Mouse (Mus musculus): Measurements from ENCODE around the gene Zfp819. TPM values are rescaled to one million over a fixed set of nuclear protein-coding genes. Genes with fewer than 3 reads are reported as not detected.
"Not testable (repeated sequence)": the region's sequence is repeated elsewhere in the genome, so short reads cannot be mapped to it uniquely, and the experiment has no call there.

Gene Zfp819
- polyA plus RNA-seq, 1 experiment from 2014 or later: 1.1 TPM

DNA sequence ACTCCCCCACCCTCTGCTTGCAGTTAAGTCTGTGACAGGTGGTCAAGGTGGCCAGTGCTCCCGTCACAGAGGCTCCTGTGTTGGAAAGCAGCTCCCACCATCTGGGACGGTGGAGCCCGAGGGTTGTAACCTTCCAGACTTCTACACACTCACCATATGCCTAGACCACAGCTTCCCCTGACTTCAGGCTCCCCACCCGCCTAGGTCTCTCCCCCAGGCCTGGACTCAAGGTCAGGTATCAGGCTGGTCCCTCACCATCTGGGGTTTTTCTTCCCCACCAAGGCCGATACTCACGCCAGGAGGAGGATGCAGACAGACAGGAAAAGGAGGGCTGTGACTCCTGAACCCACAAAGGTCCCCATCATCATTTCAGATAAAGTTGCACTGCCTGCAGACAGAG lies 49.3 kb downstream of the Zfp819 start:
- Histone ChIP-seq H3K9me3 (0 out of 2 replicates have a peak, but pooled peaks cover 7% of the 10 kb centered on the region), H3K27ac (no peak overlapping the region), H3K4me1 (replicated peaks) (no peaks in the 10 kb centered on the region), H3K27me3 (ENCODE audit: insufficient read depth, poor library complexity, severe bottlenecking) (no peaks in the 10 kb centered on the region), H3K36me3 (no peaks in the 10 kb centered on the region), H3K4me3 (no peak overlapping the region)
- no peak for DNase-seq (ENCODE audit: low spot score)
- WGBS: 75% methylated on average over 6 of the region's 6 CpGs

DNA sequence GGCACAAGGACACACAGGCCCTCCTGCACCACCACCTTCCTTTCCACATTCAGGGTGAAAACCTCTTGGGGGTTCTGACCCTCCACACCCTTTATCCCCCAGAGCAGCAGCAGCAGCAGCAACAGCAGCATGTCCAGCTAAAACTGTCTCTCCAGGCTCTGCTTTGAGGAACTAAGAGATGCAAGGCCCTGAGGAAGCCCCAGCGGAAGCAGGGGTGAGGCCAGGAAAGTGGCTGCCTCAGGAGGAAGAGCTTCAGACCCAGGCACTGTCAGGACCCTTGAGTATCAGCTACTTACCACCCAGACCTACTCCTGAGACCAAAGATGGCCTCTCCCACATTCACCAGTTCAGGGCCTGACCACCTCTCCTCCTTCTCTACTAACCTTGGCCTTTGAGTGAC lies 53.0 kb downstream of the Zfp819 start, which contains the start of gene Siglece:
Gene Siglece, minus strand, starts transcription at position 160 of the 400 bp plus-strand sequence.
- Histone ChIP-seq H3K27me3 (ENCODE audit: insufficient read depth, poor library complexity, severe bottlenecking) (no peaks in the 10 kb centered on the region), H3K36me3 (no peaks in the 10 kb centered on the region), H3K4me1 (replicated peaks) (no peaks in the 10 kb centered on the region), H3K9me3 (no peaks in the 10 kb centered on the region), H3K27ac (no peak within 1 kb of the TSS), H3K4me3 (no peak within 1 kb of the TSS)
- 77% methylated on average over 1 of the region's 1 CpGs for WGBS
- DNase-seq (ENCODE audit: low spot score): no peak

DNA sequence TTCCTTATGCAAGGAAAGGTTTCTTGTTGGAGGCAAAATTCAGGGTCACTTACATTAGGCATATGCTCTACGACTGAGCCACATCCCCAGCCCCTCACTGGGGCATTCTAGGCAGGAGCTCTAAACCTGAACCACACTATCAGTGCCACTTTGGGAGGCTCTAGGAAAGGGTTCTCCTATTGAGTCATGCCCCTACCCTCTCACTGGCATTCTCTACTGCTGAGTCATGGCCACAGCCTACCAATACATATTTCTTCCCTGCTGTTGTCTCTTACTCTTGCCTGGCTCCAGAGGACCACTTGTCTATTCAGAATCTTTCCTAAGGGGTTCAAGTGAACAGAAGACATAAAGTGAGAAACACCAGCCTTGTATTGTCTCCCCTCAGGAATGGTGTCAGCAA lies 55.8 kb downstream of the Zfp819 start:
- Histone ChIP-seq H3K36me3 (no peaks in the 10 kb centered on the region), H3K27me3 (ENCODE audit: insufficient read depth, poor library complexity, severe bottlenecking) (no peaks in the 10 kb centered on the region), H3K27ac (no peak overlapping the region), H3K4me3 (no peak overlapping the region), H3K4me1 (replicated peaks) (no peaks in the 10 kb centered on the region), H3K9me3 (no peaks in the 10 kb centered on the region)
- DNase-seq (ENCODE audit: low spot score): no peak
- WGBS: 85% methylated on average over 1 of the region's 1 CpGs

DNA sequence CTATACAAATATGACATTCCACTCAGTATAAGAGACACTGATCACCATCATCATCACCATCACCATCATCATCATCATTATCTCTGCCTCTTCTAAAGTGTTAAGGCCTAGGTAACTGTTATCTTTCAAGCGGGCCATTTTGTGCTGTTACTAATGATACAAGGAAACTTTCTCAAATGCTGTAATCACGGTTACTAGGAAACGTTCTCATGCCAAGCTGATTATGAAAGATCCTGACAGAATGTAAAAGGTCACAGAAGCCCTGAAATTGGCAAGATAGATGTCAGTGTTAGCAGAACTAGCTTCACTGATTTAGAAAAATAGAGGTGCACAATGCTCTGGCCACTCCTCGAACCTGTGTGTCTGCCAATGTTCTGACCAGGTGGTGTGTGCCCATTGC lies 60.3 kb downstream of the Zfp819 start:
- H3K27me3 ChIP-seq (ENCODE audit: insufficient read depth, poor library complexity, severe bottlenecking): not testable (repeated sequence)

More for the DNA sequence above, 60.3 kb downstream of the Zfp819 start:
- not testable (repeated sequence) for DNase-seq (ENCODE audit: low spot score); H3K9me3 ChIP-seq; H3K4me1 ChIP-seq (replicated peaks); H3K27ac ChIP-seq; H3K36me3 ChIP-seq; H3K4me3 ChIP-seq
- 84% methylated on average over 4 of the region's 4 CpGs for WGBS

Other genes with a start within 250 kb of the Zfp819 start
- 0.14 and 0.17 TPM in 2 replicates for gene Siglecg, start 199.0 kb upstream of the Zfp819 start, polyA plus RNA-seq (2016; fragmentation: Nextera tagmentation; extraction: Ambion mirVana)
- not detected in 2 replicates for gene Lim2, start 179.5 kb upstream of the Zfp819 start, polyA plus RNA-seq (2016; fragmentation: Nextera tagmentation; extraction: Ambion mirVana)
- not detected in 2 replicates for gene Nkg7, start 170.1 kb upstream of the Zfp819 start, polyA plus RNA-seq (2016; fragmentation: Nextera tagmentation; extraction: Ambion mirVana)
- gene Cldnd2, start 166.4 kb upstream of the Zfp819 start, polyA plus RNA-seq (2016; fragmentation: Nextera tagmentation; extraction: Ambion mirVana): not detected in 2 replicates
- 226 and 249 TPM in 2 replicates for gene Etfb, start 163.1 kb upstream of the Zfp819 start, polyA plus RNA-seq (2016; fragmentation: Nextera tagmentation; extraction: Ambion mirVana)
- gene Gm45233, start 163.0 kb upstream of the Zfp819 start, polyA plus RNA-seq (2016; fragmentation: Nextera tagmentation; extraction: Ambion mirVana): 0.47 and 0.51 TPM in 2 replicates
- 1.5 and 3.8 TPM in 2 replicates for gene Vsig10l, start 144.0 kb upstream of the Zfp819 start, polyA plus RNA-seq (2016; fragmentation: Nextera tagmentation; extraction: Ambion mirVana)
- 0.80 and 2.2 TPM in 2 replicates for gene Iglon5, start 117.1 kb upstream of the Zfp819 start, polyA plus RNA-seq (2016; fragmentation: Nextera tagmentation; extraction: Ambion mirVana)
- gene 4931406B18Rik, start 101.2 kb upstream of the Zfp819 start, polyA plus RNA-seq (2016; fragmentation: Nextera tagmentation; extraction: Ambion mirVana): not detected in 2 replicates
- 0.61 and 1.2 TPM in 2 replicates for gene Cd33, start 62.7 kb upstream of the Zfp819 start, polyA plus RNA-seq (2016; fragmentation: Nextera tagmentation; extraction: Ambion mirVana)
- gene Zfp658, start 44.9 kb upstream of the Zfp819 start, polyA plus RNA-seq (2016; fragmentation: Nextera tagmentation; extraction: Ambion mirVana): 5.4 and 6.1 TPM in 2 replicates
- gene Zfp719, start 27.6 kb upstream of the Zfp819 start, polyA plus RNA-seq (2016; fragmentation: Nextera tagmentation; extraction: Ambion mirVana): 12.7 and 15.7 TPM in 2 replicates
- not detected in 2 replicates for gene Ceacam18, start 27.5 kb downstream of the Zfp819 start, polyA plus RNA-seq (2016; fragmentation: Nextera tagmentation; extraction: Ambion mirVana)
- 0.36 and 0.52 TPM in 2 replicates for gene Siglece, start 53.0 kb downstream of the Zfp819 start, polyA plus RNA-seq (2016; fragmentation: Nextera tagmentation; extraction: Ambion mirVana)
- gene Ctu1, start 64.8 kb downstream of the Zfp819 start, polyA plus RNA-seq (2016; fragmentation: Nextera tagmentation; extraction: Ambion mirVana): 17.5 and 19.1 TPM in 2 replicates
- gene Klk14, start 83.2 kb downstream of the Zfp819 start, polyA plus RNA-seq (2016; fragmentation: Nextera tagmentation; extraction: Ambion mirVana): not detected in 2 replicates
- 0.24 and 0.31 TPM in 2 replicates for gene Klk13, start 105.4 kb downstream of the Zfp819 start, polyA plus RNA-seq (2016; fragmentation: Nextera tagmentation; extraction: Ambion mirVana)
- not detected in 2 replicates for gene Klk12, start 161.7 kb downstream of the Zfp819 start, polyA plus RNA-seq (2016; fragmentation: Nextera tagmentation; extraction: Ambion mirVana)
- not detected in 2 replicates for gene Klk11, start 167.4 kb downstream of the Zfp819 start, polyA plus RNA-seq (2016; fragmentation: Nextera tagmentation; extraction: Ambion mirVana)
- 0.55 and 0.77 TPM in 2 replicates for gene Klk10, start 173.9 kb downstream of the Zfp819 start, polyA plus RNA-seq (2016; fragmentation: Nextera tagmentation; extraction: Ambion mirVana)
- 0.13 TPM in 1 of 2 replicates, not detected in the other for gene Klk9, start 184.7 kb downstream of the Zfp819 start, polyA plus RNA-seq (2016; fragmentation: Nextera tagmentation; extraction: Ambion mirVana)
- 12.1 and 13.2 TPM in 2 replicates for gene Klk8, start 190.4 kb downstream of the Zfp819 start, polyA plus RNA-seq (2016; fragmentation: Nextera tagmentation; extraction: Ambion mirVana)
- gene Klk7, start 204.1 kb downstream of the Zfp819 start, polyA plus RNA-seq (2016; fragmentation: Nextera tagmentation; extraction: Ambion mirVana): 0.11 TPM in 1 of 2 replicates, not detected in the other
- gene Klk6, start 217.3 kb downstream of the Zfp819 start, polyA plus RNA-seq (2016; fragmentation: Nextera tagmentation; extraction: Ambion mirVana): not detected in 2 replicates
- 0.12 TPM in 1 of 2 replicates, not detected in the other for gene Klk5, start 234.8 kb downstream of the Zfp819 start, polyA plus RNA-seq (2016; fragmentation: Nextera tagmentation; extraction: Ambion mirVana)